Mouse (Mus musculus): ENCODE data around the gene Slc38a3. TPM values are rescaled to one million over a fixed set of nuclear protein-coding genes. Genes with fewer than 3 reads are reported as not detected.

The Slc38a3 gene
- under 1 TPM; 0.01 to 0.11 TPM for polyA plus RNA-seq (2012; fragmentation: generic; extraction: Trizol)

GRCm38 (mm10) chr9:107669480-107669945 lies at the start of gene Slc38a3:
Gene Slc38a3 (minus strand): TSS chr9:107669530.

GRCm38 (mm10) chr9:107709697-107710483 lies 40.6 kb upstream of the Slc38a3 start, which contains the start of gene Sema3f:
Gene Sema3f (minus strand): TSS chr9:107710475.

GRCm38 (mm10) chr9:107679501-107679900 lies 10.2 kb upstream of the Slc38a3 start, which contains the start of gene Gnat1:
Gene Gnat1 (minus strand): TSS chr9:107679712.

GRCm38 (mm10) chr9:107635279-107636028 lies 33.9 kb downstream of the Slc38a3 start, which contains the start of gene Gnai2:
Gene Gnai2 (minus strand): TSS chr9:107635367.

GRCm38 (mm10) chr9:107608741-107609432 lies 60.4 kb downstream of the Slc38a3 start, which contains the start of gene Sema3b:
Gene Sema3b (minus strand): TSS chr9:107609229.

Other genes starting within 250 kb of the Slc38a3 start
- gene Tmem115, start 135.6 kb downstream of the Slc38a3 start, polyA plus RNA-seq (2012; fragmentation: generic; extraction: Trizol): 10 to 100 TPM; 32.7 to 48.9 TPM
- gene Cyb561d2, start 127.3 kb downstream of the Slc38a3 start, polyA plus RNA-seq (2012; fragmentation: generic; extraction: Trizol): 10 to 100 TPM; 29.6 to 37.6 TPM
- 10 to 100 TPM in 1 of 2 experiments, 1 to 10 TPM in 1; 9.4 to 26.1 TPM for gene Nprl2, start 127.3 kb downstream of the Slc38a3 start, polyA plus RNA-seq (2012; fragmentation: generic; extraction: Trizol)
- gene Zmynd10, start 122.2 kb downstream of the Slc38a3 start, polyA plus RNA-seq (2012; fragmentation: generic; extraction: Trizol): 1 to 10 TPM in 1 of 2 experiments, under 1 TPM in 1; 0.35 to 1.9 TPM
- 10 to 100 TPM in 1 of 2 experiments, 1 to 10 TPM in 1; 5.5 to 34.0 TPM for gene Rassf1, start 118.0 kb downstream of the Slc38a3 start, polyA plus RNA-seq (2012; fragmentation: generic; extraction: Trizol)
- 10 to 100 TPM; 17.5 to 22.1 TPM for gene Tusc2, start 106.3 kb downstream of the Slc38a3 start, polyA plus RNA-seq (2012; fragmentation: generic; extraction: Trizol)
- 10 to 100 TPM; 21.8 to 40.8 TPM for gene Hyal2, start 101.6 kb downstream of the Slc38a3 start, polyA plus RNA-seq (2012; fragmentation: generic; extraction: Trizol)
- gene Hyal1, start 92.6 kb downstream of the Slc38a3 start, polyA plus RNA-seq (2012; fragmentation: generic; extraction: Trizol): 1 to 10 TPM; 1.3 to 6.7 TPM
- 10 to 100 TPM; 12.6 to 25.8 TPM for gene Naa80, start 90.6 kb downstream of the Slc38a3 start, polyA plus RNA-seq (2012; fragmentation: generic; extraction: Trizol)
- under 1 TPM; 0.06 to 0.94 TPM for gene Hyal3, start 88.7 kb downstream of the Slc38a3 start, polyA plus RNA-seq (2012; fragmentation: generic; extraction: Trizol)
- gene Ifrd2, start 81.9 kb downstream of the Slc38a3 start, polyA plus RNA-seq (2012; fragmentation: generic; extraction: Trizol): 10 to 100 TPM; 11.2 to 50.5 TPM
- 10 to 100 TPM in 1 of 2 experiments, under 1 TPM in 1; 0.61 to 22.1 TPM for gene Sema3b, start 60.3 kb downstream of the Slc38a3 start, polyA plus RNA-seq (2012; fragmentation: generic; extraction: Trizol)
- 100 to 1,000 TPM; 445 to 604 TPM for gene Gnai2, start 34.2 kb downstream of the Slc38a3 start, polyA plus RNA-seq (2012; fragmentation: generic; extraction: Trizol)
- gene Gnat1, start 10.2 kb upstream of the Slc38a3 start, polyA plus RNA-seq (2012; fragmentation: generic; extraction: Trizol): under 1 TPM; 0.19 to 0.22 TPM
- 10 to 100 TPM in 1 of 2 experiments, 1 to 10 TPM in 1; 8.5 to 52.4 TPM for gene Sema3f, start 40.9 kb upstream of the Slc38a3 start, polyA plus RNA-seq (2012; fragmentation: generic; extraction: Trizol)
- 10 to 100 TPM in 1 of 2 experiments, 1 to 10 TPM in 1; 5.9 to 52.6 TPM for gene Rbm5, start 101.5 kb upstream of the Slc38a3 start, polyA plus RNA-seq (2012; fragmentation: generic; extraction: Trizol)
- gene Rbm6, start 203.7 kb upstream of the Slc38a3 start, polyA plus RNA-seq (2012; fragmentation: generic; extraction: Trizol): 10 to 100 TPM in 1 of 2 experiments, 1 to 10 TPM in 1; 1.3 to 11.3 TPM
- 10 to 100 TPM; 12.1 to 12.4 TPM for gene Mon1a, start 218.6 kb upstream of the Slc38a3 start, polyA plus RNA-seq (2012; fragmentation: generic; extraction: Trizol)
- gene Mst1r, start 237.3 kb upstream of the Slc38a3 start, polyA plus RNA-seq (2012; fragmentation: generic; extraction: Trizol): under 1 TPM; 0.01 to 0.37 TPM

Data from C3H10T1/2 (cell line).